In the genomic region with DNA sequence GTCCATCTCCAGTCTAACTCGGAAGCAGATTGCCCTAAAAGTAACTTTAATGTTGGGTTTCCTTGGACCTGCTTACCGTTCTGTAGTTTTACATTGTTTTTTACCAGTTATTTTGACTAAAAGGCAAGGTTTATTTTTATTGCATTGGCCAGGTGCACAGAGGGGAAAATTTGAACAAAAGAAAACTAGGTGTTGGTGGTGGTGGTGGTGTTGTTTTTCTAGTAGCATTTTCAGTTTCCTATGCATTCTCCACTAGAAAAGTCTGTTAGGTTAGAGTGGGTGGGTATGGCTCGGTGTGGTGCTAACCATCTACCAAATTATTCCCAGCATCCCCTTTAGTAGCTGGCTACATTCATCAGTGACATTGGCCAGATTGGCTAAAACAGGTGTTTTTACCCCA, we compare ENCODE assay signal across 1 mouse cellular context.
TF ChIP-seq lines count a peak whose summit lies in the region.

No protein-coding gene starts in this region.

TF ChIP-seq in CH12.LX, 34 proteins besides CTCF, POLR2A, EP300 and RAD21 (continued from another document):
- TF ChIP-seq BHLHE40 (IDR thresholded peaks at IDR 0.05; ENCODE audit: low read depth, low read length) = no peak
- no peak for TF ChIP-seq MYC (IDR thresholded peaks at IDR 0.05; ENCODE audit: low read depth, low read length)
- TF ChIP-seq TBP (conservative IDR thresholded peaks at IDR 0.05; ENCODE audit: low read depth, low read length) = no peak
- TF ChIP-seq JUND (conservative IDR thresholded peaks at IDR 0.05; ENCODE audit: low read depth, low read length) = no peak
- TF ChIP-seq ZNF384 (IDR thresholded peaks at IDR 0.05; ENCODE audit: low read depth, low read length) = no peak
- 0 out of 2 replicates have a peak, but pooled peaks have one; percentile 27 for TF ChIP-seq TCF12 (IDR thresholded peaks at IDR 0.05; ENCODE audit: low read depth, low read length)
- TF ChIP-seq RCOR1 (conservative IDR thresholded peaks at IDR 0.05; ENCODE audit: low read depth, low read length) = peak; percentile 46; the same call in 1 of the 2 replicates
- TF ChIP-seq JUN (IDR thresholded peaks at IDR 0.05; ENCODE audit: insufficient read depth, low read depth, low read length) = no peak
- TF ChIP-seq SMC3 (IDR thresholded peaks at IDR 0.05; ENCODE audit: low read depth, low read length) = no peak
- TF ChIP-seq USF2 (conservative IDR thresholded peaks at IDR 0.05; ENCODE audit: low read depth, low read length) = no peak
- TF ChIP-seq SIN3A (IDR thresholded peaks at IDR 0.05; ENCODE audit: low read length) = peak; percentile 53; the same call in 1 of the 2 replicates
- TF ChIP-seq ETS1 (conservative IDR thresholded peaks at IDR 0.05; ENCODE audit: low read depth, low read length) = no peak
- TF ChIP-seq HCFC1 (IDR thresholded peaks at IDR 0.05; ENCODE audit: low read depth, low read length) = no peak
- no peak for TF ChIP-seq PAX5 (IDR thresholded peaks at IDR 0.05; ENCODE audit: low read length)
- no peak for TF ChIP-seq USF1 (IDR thresholded peaks at IDR 0.05; ENCODE audit: low read depth, low read length)
- TF ChIP-seq MAFK (IDR thresholded peaks at IDR 0.05; ENCODE audit: insufficient replicate concordance, low read length) = peak; percentile 23; the same call in 1 of the 2 replicates
- TF ChIP-seq CHD1 (IDR thresholded peaks at IDR 0.05; ENCODE audit: low read depth, low read length) = no peak
- no peak for TF ChIP-seq UBTF (IDR thresholded peaks at IDR 0.05; ENCODE audit: low read depth, low read length)
- TF ChIP-seq KAT2A (IDR thresholded peaks at IDR 0.05; ENCODE audit: insufficient replicate concordance, low read length) = no peak
- TF ChIP-seq NELFE (IDR thresholded peaks at IDR 0.05; ENCODE audit: low read depth, low read length) = no peak
- no peak for TF ChIP-seq CHD2 (IDR thresholded peaks at IDR 0.05; ENCODE audit: low read length)
- TF ChIP-seq POLR2AphosphoS2 (IDR thresholded peaks at IDR 0.05; ENCODE audit: low read depth, low read length) = no peak
- TF ChIP-seq ZKSCAN1 (IDR thresholded peaks at IDR 0.05; ENCODE audit: borderline replicate concordance, low read depth, low read length) = no peak
